Mouse (Mus musculus): ENCODE data around the gene Pepd.

Pepd gene

DNA sequence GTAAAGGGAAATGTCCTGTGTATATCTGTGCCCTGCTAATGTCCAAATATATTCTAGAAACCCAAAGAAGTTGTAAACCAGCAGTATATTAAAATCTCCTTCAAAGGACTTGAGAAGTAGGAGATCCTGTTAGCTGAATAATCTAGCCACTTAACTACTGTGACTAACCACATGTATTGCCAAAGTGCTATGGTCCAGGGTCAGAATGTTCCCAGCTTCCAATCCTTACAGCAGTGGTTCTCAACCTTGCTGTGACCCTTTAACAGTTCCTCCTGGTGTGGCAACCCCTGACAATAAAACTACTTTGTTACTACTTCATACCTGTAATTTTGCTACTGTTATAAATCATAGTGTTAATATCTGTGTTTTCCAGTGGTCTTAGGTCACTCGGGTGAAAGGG, 146.2 kb downstream of the Pepd start:
- no peak for DNase-seq

DNA sequence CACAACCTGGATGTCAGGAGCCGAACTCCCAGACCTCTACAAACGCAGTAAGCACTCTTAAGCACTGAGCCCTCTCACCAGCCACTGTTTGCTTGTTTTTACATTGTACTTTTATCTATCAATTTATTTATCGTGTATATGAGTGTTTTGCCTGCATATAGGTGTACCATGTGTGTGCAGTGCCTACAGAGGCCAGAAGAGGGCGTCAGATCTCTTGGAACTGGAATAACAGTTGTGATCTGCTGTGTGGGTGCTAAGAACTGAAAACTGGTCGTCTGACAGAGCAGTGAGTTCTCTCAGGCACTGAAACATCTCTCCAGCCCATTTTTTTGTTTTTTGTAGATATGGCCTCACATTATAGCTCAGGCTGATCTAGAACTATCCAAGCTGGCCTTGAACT, 147.3 kb downstream of the Pepd start:
- no peak for DNase-seq

DNA sequence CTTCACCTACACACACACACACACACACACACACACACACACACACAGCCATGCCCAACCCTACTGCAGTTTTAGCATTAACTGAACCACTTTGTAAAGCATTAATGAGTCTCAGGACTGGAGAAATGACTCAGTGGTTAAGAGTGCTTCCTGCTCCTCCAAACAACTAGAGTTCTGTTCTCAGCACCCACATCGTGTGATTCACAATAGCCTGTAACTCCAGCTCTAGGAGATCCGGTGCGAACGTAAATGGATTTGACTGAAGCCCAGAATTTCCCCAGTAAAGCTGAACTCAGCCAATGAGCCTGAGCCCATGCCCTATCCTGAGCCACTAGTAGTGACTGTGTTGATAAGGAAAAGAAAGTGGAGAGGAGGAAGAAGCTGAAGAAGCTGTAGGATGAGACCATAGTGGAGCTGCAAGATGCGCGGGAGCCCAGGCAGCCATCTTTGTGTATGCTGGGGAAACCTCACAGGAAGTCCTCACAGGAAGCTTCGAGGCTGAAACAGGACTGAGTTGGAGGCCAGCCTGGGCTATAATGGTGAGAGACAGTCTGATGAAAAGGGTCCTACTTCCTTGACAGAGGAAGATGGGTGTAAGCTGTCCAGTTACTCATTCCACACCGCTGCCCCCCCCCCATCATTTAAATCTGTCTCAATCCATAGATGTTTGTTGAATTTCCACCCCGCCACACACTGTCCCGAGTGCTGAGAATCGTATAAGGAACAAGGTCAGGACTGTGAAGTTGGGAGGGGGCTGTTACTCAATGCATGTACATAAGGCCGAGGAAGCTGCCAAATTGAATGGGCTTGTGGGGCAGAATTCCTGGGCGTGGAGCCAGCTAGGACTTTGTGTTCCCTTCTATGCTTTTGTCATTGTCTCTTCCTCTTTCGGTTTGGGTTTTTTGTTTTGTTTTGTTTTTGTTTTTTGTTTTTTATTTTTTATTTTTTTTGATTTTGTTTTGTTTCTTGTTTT, 152.4 kb downstream of the Pepd start:
- no peak for DNase-seq

DNA sequence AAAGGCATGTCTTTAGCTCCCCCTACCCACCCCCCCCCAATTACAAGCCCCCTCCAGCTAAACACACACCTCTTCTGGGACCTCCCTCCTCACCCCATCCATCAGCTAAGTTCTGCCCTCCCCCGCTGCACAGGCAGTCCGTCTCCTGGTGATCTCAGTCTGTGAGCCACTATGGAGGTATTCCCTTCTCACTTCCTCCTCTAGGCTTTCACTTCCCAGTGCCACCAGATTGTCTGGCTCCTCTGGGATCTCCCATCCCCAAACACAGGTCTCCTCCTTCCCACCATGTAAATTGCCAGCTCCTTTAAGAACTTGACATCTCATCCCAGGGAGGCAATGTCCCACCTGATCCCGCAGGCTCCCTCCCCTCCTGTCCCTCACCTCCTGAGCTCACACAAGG, 153.8 kb downstream of the Pepd start:
- no peak for DNase-seq

DNA sequence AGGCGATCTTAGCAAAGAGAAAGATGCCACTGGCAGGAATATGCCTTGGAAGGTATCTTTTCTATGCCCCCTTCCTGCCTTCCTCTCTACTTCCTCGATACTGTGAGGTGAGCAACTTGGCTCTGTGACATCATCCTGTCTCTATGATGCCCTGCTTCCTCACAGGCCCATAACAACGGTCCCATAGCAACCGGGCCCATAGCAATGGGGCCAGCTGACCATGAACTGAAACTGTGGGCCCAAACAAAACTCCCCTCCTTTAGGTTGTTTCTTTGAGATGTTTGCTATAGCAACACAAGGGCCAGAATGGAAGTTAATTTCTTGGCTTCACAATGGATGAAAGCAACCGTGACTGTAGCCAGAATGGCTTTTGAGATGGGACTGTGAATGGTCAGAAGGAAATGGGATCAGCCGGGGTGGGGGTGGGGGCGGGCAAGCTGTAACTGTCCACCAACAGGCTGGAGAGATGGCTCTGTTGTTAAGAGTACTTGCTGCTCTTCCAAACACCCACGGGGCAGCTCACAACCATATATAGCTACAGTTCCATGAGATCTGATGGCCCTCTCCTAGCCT, 154.5 kb downstream of the Pepd start:
- no peak for DNase-seq

DNA sequence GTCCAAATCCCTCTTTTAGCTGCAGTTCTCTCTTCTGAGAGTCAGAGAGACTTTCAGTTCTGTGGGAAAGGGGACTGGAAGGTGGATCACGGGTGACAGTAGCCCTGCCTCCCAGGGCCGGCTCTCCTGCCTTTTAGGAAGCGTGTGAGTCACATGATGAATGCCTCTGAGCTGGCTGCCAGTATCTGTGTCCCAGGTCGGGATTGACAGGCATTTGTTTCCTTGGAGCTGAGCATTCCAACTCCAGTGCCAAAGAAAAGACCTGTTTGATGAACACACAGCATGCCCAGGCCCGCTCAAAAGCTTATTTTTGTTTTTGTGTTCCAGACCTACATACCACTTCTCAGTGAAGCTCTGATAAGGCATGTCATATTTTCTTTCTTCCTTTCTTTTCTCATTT, 164.5 kb downstream of the Pepd start:
- DNase-seq, result peak; percentile 31

DNA sequence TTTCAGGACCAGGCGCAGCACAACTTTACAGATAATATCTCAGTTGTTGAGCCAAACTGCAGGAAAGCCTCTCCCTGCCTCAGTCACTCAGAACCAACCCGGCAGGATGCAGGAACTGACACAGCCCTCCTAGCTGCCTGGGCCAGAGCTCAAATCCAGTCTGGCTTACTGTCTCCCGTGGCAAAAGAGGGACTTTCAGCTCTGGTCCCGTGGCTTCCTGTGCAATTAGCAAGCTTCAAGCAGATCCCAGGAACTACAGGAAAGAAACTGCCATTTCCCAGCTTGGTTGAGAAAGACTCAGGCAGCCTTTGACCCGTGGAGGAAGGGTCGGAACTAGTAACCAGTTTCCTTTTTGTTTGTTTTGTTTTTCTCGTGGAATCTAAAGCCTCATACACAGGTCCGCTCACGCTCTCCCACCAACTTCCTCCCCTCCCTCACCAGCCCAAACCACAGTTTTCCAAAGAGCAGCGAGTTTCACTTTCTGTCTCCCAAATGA, 168.7 kb downstream of the Pepd start:
- peak; percentile 76 for DNase-seq

DNA sequence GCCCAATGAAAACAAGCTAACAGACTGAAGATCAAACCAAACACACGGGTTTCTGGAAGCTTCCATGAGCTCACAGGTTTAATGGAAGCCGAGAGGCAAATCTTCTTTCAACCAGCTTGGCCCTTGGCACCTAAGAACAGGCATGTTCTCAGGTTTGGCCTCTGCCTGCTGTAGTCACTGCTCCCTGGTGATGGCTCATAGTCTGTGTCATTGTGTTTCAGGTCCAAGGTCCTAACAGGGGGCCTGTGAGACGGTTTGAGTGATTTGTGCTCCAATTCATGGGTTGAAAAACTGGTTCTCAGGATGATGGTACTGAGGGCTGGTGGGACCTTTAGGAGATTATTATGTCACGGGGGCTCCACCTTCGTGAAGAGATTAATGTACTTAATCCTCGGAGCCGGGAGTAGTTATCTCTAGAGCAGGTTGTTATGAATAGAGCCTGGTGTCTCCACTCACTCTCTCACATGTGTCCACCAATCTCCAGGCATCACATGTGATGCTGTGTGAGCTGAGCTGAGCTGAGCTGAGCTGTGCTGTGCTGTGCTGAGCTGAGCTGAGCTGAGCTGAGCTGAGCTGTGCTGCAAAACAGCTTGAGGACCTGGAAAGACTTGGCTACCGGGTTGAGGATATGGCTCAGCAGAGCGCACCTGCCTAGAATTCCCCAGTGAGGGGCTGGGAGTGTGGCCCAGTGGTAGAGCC, 169.4 kb downstream of the Pepd start:
- DNase-seq, result no peak

DNA sequence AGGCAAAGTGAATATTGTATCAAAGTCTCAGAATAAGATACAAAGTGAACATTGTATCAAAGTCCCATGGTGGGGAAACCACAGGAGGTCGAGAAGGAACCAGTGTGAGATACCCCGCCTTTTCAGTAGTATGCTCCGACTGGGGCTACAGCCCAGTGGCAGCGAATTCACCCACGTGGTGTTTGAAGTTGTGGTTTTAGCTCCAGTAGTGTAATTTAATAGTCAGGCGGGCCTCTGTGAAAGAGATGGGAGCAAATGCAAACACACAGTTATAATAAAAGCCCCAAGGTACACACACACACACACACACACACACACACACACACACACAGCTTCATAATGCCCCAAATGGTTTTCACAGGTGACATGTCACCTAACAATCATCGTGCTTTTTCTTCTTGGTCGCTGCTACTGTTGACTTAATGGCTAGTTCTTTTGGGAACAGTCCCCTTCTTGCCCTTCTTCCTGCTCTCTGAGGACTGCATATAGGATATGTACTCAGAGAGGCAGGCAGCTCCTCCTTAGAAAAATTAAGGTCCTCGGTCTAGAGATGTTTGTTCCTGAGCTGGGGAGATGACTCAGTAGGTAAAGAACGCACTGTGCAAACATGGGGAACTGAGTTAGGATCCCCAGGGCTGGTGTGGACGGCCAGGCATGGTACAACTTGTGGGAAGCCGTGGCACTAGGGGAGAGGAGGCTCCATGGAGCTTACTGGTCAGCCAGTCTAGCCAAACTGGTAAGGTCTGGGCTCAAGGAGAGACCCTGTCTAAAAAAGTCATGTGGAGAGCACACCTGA, 172.6 kb downstream of the Pepd start:
- DNase-seq, result no peak

DNA sequence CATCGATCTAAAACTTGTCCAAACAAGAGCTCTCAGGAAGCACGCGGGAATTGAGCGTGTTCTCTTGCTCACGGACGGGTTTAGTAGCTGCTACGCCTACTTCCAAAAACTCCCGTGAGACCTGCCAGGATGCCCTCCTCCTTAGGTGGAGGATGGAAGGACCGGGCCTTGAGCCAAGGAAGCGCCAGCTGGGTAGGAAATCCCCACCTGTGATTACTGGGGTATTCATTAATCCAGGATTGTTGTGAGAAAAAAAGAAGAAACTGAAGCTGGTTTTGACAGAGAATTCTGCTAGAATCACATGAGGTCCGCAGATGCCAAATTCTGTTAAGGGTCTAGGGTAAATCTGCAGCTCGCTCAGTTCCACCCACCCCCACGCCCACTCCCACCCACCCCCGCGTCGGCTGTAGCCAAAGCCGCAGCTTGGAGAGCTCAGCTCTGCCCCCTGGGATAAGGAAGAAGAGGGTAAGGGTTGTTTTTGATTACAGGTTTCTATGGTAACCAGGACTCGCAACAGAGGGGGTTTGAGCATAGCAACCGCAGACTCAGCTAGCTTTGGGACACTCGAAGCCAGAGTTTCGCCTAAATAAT, 174.2 kb downstream of the Pepd start:
- peak; percentile 45 for DNase-seq

DNA sequence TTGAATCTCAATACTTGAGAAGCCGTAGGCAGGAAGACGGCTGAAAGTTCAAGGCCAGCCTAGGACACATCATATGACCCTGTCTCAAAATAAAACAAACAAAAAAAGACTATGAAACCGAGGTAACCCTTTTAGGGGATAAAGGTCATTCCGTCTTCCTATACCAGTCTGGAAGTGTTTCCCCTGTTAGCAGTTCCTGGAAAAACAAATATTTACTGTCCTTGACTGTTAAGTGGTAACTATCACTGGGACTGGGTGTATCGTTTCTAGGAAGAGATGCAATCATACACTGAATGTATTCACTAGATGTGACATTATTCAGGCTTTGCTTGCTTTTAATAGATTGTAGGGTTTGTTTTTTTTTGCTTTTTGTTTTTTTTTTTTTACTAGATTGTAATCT, 178.4 kb downstream of the Pepd start:
- no peak for DNase-seq

All from kidney, adult 11 months (tissue).